In the genomic region with DNA sequence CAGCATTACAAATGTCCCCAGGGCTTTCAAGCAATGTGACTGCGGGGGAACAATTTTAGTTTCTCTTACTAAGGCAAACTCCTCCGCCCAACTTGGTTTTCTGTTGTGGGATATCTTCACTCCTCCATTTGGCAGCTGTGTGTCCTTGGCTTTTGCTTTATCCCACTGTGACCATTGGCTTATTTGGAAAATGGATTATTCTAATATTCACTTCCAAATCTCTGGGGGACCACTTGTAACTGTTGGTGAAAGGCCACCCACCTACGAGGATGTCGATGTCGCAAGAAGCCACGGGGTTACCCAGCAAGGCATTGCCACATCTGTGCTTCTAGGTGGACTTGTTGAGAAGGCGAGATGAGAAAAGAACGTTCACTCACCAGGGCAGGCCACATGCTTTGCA, we compare ENCODE assay signal across 16 mouse cellular contexts. TPM values are rescaled to one million over a fixed set of nuclear protein-coding genes. Genes with fewer than 3 reads are reported as not detected.
DNase-seq lines count a peak whose midpoint lies in the region; ATAC-seq lines count a peak whose summit lies in the region.
"Had no signal": no experiment of that assay in that cellular context is flagged by ENCODE, and none has a peak within 500 bp of the region (broad histone marks: within the 10 kb centered on the region; RNA-seq: fewer than 3 reads in every experiment).

No protein-coding gene starts in this region.

- no peak overlapping the region for H3K9ac ChIP-seq in liver, embryonic 11.5 days (ENCODE audit: low read depth, low read length)
- H3K9ac ChIP-seq: forebrain, embryonic 13.5 days; lung, embryonic 14.5 days; midbrain, embryonic 15.5 days had no signal

- no peak overlapping the region for H3K4me2 ChIP-seq in liver, embryonic 11.5 days
- H3K4me2 ChIP-seq: forebrain, embryonic 13.5 days; lung, embryonic 14.5 days had no signal

- no peaks in the 10 kb centered on the region for H3K36me3 ChIP-seq in liver, embryonic 11.5 days (ENCODE audit: control insufficient read depth, insufficient read depth, low read length)
- H3K36me3 ChIP-seq: midbrain, embryonic 15.5 days had no signal

- no peak for ATAC-seq in liver, embryonic 11.5 days (replicated peaks; ENCODE audit: low FRiP score)
- ATAC-seq: forebrain, embryonic 13.5 days; midbrain, embryonic 15.5 days had no signal

- no peak overlapping the region for H3K27ac ChIP-seq in liver, embryonic 11.5 days (ENCODE audit: low read depth, low read length)
- H3K27ac ChIP-seq: forebrain, embryonic 13.5 days; layer of hippocampus, adult 2 months; midbrain, embryonic 15.5 days had no signal

- H3K9me3 ChIP-seq in liver, embryonic 11.5 days (ENCODE audit: control insufficient read depth, low read length), result no peaks in the 10 kb centered on the region
- H3K9me3 ChIP-seq: forebrain, embryonic 13.5 days; midbrain, embryonic 15.5 days had no signal

- H3K27me3 ChIP-seq in liver, embryonic 11.5 days (replicated peaks; ENCODE audit: control insufficient read depth, insufficient read depth, low read length), result no peaks in the 10 kb centered on the region
- H3K27me3 ChIP-seq: forebrain, embryonic 13.5 days; midbrain, embryonic 15.5 days had no signal

- 72% methylated on average over 8 of the region's 8 CpGs for WGBS in liver, embryonic 11.5 days

- H3K4me3 ChIP-seq in liver, embryonic 11.5 days (ENCODE audit: low read depth, low read length), result no peak overlapping the region
- H3K4me3 ChIP-seq: forebrain, embryonic 13.5 days; layer of hippocampus, adult 2 months; midbrain, embryonic 15.5 days had no signal

- H3K4me1 ChIP-seq in liver, embryonic 11.5 days (replicated peaks; ENCODE audit: control insufficient read depth, insufficient read depth, low read length), result no peaks in the 10 kb centered on the region
- H3K4me1 ChIP-seq: forebrain, embryonic 13.5 days; midbrain, embryonic 15.5 days had no signal

- DNase-seq in 3134 (ENCODE audit: extremely low read depth, insufficient read length, low spot score) (peak; percentile 59), 416B (ENCODE audit: low read depth) (peak; percentile 29)
- DNase-seq in gastrocnemius, adult 8-10 months (ENCODE audit: low spot score in 2 of 2), result peak; percentile 35 to 41
- peak; percentile 10 for DNase-seq in heart, postnatal 4 days
- no peak for DNase-seq in layer of hippocampus, postnatal 10 days (ENCODE audit: low spot score in 2 of 2)
- no peak for DNase-seq in spleen, postnatal 4 days (ENCODE audit: low spot score in 2 of 2)
- DNase-seq in liver, embryonic 11.5 days (ENCODE audit: low spot score), result no peak
- DNase-seq: cerebellum, adult 9-10 months; kidney, adult 11 months; thymus, postnatal 36 days had no signal

RNA-seq across cellular contexts. Expression of a gene that starts 0.6 kb away (rescaled TPM):
- total RNA-seq in gastrocnemius, adult 8-10 months (2022), result 1 to 10 TPM in 1 of 4 experiments, under 1 TPM in 3; 0.56 to 1.4 (median 0.62) TPM
- under 1 TPM; 0.19 to 0.23 TPM for total RNA-seq in heart, postnatal 4 days (2021)
- total RNA-seq in layer of hippocampus, postnatal 10 days (2021), result under 1 TPM; 0.49 to 0.89 TPM
- not detected in 2 replicates for polyA plus RNA-seq in liver, embryonic 11.5 days (2014; fragmentation: Nextera tagmentation; extraction: Ambion mirVana)
- polyA plus RNA-seq: heart, postnatal 0 days; limb, embryonic 11.5 days had no signal

RNA-seq across cellular contexts. Expression of a gene that starts 49.4 kb away (rescaled TPM):
- 10 to 100 TPM; 14.1 to 16.1 (median 15.7) TPM for total RNA-seq in gastrocnemius, adult 8-10 months (2022)
- 10 to 100 TPM; 11.1 to 11.8 TPM for total RNA-seq in heart, postnatal 4 days (2021)
- total RNA-seq in layer of hippocampus, postnatal 10 days (2021), result 10 to 100 TPM; 10.8 to 11.1 TPM
- 30.1 and 33.4 TPM in 2 replicates for polyA plus RNA-seq in liver, embryonic 11.5 days (2014; fragmentation: Nextera tagmentation; extraction: Ambion mirVana)

RNA-seq across cellular contexts. Expression of a gene that starts 49.5 kb away (rescaled TPM):
- total RNA-seq in gastrocnemius, adult 8-10 months (2022), result 10 to 100 TPM; 26.1 to 35.1 (median 30.8) TPM
- total RNA-seq in heart, postnatal 4 days (2021), result 10 to 100 TPM; 50.5 to 52.2 TPM
- total RNA-seq in layer of hippocampus, postnatal 10 days (2021), result 10 to 100 TPM; 22.4 to 23.2 TPM
- polyA plus RNA-seq in liver, embryonic 11.5 days (2014; fragmentation: Nextera tagmentation; extraction: Ambion mirVana), result 56.2 and 60.3 TPM in 2 replicates

Comparison
In these comparisons a context has a peak if more than half of its experiments do, and no peak if none do; other contexts are left out.
1. DNase-seq: peak in 3134 (single experiment), 416B (single experiment), gastrocnemius, adult 8-10 months (2 of 2) and heart, postnatal 4 days (single experiment); none in layer of hippocampus, postnatal 10 days (0 of 2), spleen, postnatal 4 days (0 of 2) and liver, embryonic 11.5 days (single experiment).